Mouse (Mus musculus) kidney, adult 2 months (tissue): ENCODE measurements around the gene Cubn.

ENCODE experiments used
- CTCF ChIP-seq: fragments of 200-500 bp; conservative IDR thresholded peaks from 2 replicates; pipeline ENCODE4 v1.5.1; 2011; ENCODE audit warnings: low read depth, mild to moderate bottlenecking, control low read depth, low read length, moderate library complexity, mixed read lengths; ENCODE audit not compliant: insufficient read depth, insufficient read length
- POLR2A ChIP-seq: fragments of 200-500 bp; IDR thresholded peaks from one replicate; pipeline ENCODE4 v1.6.1; 2011; ENCODE audit warnings: low read depth, low read length, control low read depth

DNA sequence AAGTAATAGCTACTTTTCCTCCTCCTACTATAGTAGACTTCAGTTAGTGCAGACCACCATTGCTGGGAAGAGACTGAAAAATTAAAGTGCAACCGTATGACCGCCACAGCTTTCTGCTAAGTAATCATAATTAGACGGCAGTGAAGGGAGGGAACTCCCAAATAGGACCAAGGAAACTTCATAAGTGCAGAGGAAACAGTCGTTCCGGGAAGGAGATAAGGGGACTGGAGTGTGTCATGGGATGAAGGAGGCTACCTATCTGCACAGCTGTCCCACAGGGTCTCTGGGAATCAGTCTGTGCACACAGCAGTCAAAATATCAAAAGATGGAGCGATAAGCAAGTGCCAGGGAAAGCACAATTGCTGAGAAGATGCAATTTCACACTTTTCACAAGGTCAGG is 39.0 kb upstream of the Cubn start:
- TF ChIP-seq CTCF (no peak), POLR2A (no peak)
